Mouse (Mus musculus) neural tube, embryonic 14.5 days (tissue): Measurements from ENCODE around the gene Rfx4. TPM values are rescaled to one million over a fixed set of nuclear protein-coding genes. Genes with fewer than 3 reads are reported as not detected.

ENCODE experiments used
- ATAC-seq: fragments of 200-750 bp; cut with Nextera tagmentation; 2 replicates; pipeline ENCODE4 v1.8.0; 2017; ENCODE audit warnings: low read depth, mild to moderate bottlenecking, moderate TSS enrichment, moderate library complexity
- H3K27ac ChIP-seq: fragments of 300-500 bp; sonication (generic); 2 replicates; pipeline ENCODE4 v1.5.1; 2014; ENCODE audit warnings: low read depth, mild to moderate bottlenecking, control low read depth, low read length, moderate library complexity, mixed read lengths
- H3K27me3 ChIP-seq: fragments of 300-500 bp; sonication (generic); 2 replicates; pipeline ENCODE4 v1.6.1; 2014; ENCODE audit warnings: low read length; ENCODE audit not compliant: control insufficient read depth, insufficient read depth
- H3K36me3 ChIP-seq: fragments of 300-500 bp; sonication (generic); 2 replicates; pipeline ENCODE4 v1.6.1; 2014; ENCODE audit warnings: low read length, mixed read lengths; ENCODE audit not compliant: control insufficient read depth, insufficient read depth
- H3K4me1 ChIP-seq: fragments of 300-500 bp; sonication (generic); 2 replicates; pipeline ENCODE4 v1.6.1; 2014; ENCODE audit warnings: low read length; ENCODE audit not compliant: control insufficient read depth, insufficient read depth
- H3K4me2 ChIP-seq: fragments of 300-500 bp; sonication (generic); 2 replicates; pipeline ENCODE4 v1.6.1; 2014; ENCODE audit warnings: mild to moderate bottlenecking, low read depth, low read length, control low read depth
- H3K4me3 ChIP-seq: fragments of 300-500 bp; sonication (generic); 2 replicates; pipeline ENCODE4 v1.5.1; 2014; ENCODE audit warnings: low read depth, low read length, control low read depth, mixed read lengths
- H3K9ac ChIP-seq: fragments of 300-500 bp; sonication (generic); replicated peaks from 2 replicates; pipeline ENCODE4 v1.6.1; 2014; ENCODE audit warnings: low read depth, mild to moderate bottlenecking, control low read depth, low read length, mixed read lengths
- H3K9me3 ChIP-seq: fragments of 300-500 bp; sonication (generic); 2 replicates; pipeline ENCODE4 v1.6.1; 2016; ENCODE audit warnings: low read length; ENCODE audit not compliant: control insufficient read depth
- WGBS: fragments of 180-500 bp; shearing (Covaris S2); extraction: QIAGEN DNeasy Blood & Tissue Kit; methylation state at CpG from one replicate; pipeline ENCODE4 v1.1.7; 2014; 5-methylcytosine and 5-hydroxymethylcytosine counted together
- polyA plus RNA-seq: library from polyadenylated mRNA; unstranded; fragments of >200 nt; fragmentation: Nextera tagmentation; extraction: Ambion mirVana; gene quantifications from 2 replicates; pipeline ENCODE4 v1.2.1, GENCODE M21; 2014

Rfx4 gene
- polyA plus RNA-seq, 1 experiment from 2014 or later = 23.2 TPM

DNA sequence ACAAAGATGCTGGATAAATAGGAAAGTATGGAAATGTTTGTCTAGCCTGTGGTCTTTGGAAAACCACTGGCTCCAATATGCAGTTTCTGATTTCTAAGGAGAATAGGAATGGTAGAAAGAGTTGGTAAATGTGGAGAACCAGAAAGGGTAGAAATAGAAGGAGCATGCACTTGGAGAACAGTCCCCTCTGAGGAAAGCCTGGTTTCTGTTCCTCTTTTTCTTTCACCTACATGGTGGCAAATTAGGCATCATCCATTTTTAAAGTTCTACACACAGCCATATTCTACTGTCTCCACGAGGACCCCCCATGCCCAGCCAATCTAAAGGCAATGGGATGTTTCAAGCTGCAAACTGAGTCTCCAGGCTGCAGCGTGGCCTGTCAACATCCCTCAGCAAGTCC, 81.5 kb downstream of the Rfx4 start:
- no peaks in the 10 kb centered on the region for H3K36me3 ChIP-seq
- H3K9ac ChIP-seq = no peak overlapping the region
- H3K4me2 ChIP-seq = no peak overlapping the region
- no peak overlapping the region for H3K4me3 ChIP-seq
- 85% methylated on average over 2 of the region's 2 CpGs for WGBS
- H3K9me3 ChIP-seq = no peaks in the 10 kb centered on the region
- no peaks in the 10 kb centered on the region for H3K4me1 ChIP-seq
- ATAC-seq = no peak
- no peaks in the 10 kb centered on the region for H3K27me3 ChIP-seq
- H3K27ac ChIP-seq = no peak overlapping the region

DNA sequence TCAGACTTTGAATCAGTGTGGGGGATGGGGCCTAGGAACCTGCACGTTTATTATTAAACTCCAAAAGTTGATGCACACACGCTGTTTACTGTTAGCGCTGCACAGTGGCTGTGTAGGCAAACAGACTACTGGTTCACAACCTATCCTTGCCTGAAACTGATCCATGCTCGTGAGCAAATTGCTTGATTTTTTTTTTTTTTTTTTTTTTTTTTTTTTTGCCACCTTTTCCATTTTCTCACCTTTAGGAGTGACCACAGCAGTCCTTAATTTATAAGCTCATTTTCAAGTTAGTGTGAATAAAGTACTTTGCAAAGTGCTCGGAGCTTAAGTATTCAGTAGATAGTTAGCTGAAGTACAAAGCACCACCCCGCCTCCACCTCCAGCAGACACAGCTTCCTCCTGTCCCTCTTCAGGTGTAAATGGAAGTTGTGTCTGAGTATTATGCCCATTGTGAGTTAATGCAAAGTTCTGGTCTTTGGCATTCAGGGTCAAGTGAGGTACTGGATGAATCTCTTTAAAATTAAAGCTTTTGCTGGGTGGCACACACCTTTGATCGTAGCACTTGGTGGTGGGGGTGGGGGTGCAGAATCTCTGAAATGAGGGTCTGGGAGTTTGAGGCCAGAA, 83.1 kb downstream of the Rfx4 start:
- Histone ChIP-seq H3K4me1 (no peaks in the 10 kb centered on the region), H3K9me3 (no peaks in the 10 kb centered on the region), H3K9ac (no peak overlapping the region), H3K36me3 (no peaks in the 10 kb centered on the region), H3K4me3 (no peak overlapping the region), H3K27me3 (no peaks in the 10 kb centered on the region), H3K27ac (no peak overlapping the region), H3K4me2 (no peak overlapping the region)
- ATAC-seq = no peak
- 72% methylated on average over 7 of the region's 7 CpGs for WGBS

DNA sequence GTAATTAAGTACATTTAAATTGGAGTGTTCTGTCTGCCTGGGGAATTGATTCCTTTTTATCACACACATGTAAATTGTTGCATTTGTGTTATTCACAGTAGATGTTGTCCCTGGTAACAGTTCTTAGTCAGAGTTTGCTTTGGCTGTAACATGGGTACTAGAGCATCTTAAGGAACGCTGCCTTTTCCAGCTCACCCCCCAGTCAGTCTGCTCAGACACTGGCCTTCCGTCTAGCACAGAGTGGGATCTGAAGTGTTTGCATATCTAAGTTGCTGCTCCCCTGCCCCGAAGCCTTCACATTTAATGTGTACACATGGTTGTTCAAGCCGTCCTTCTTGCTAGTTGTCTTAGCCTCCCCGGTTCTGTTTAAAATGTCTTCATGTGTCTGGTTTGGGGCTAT, 90.8 kb downstream of the Rfx4 start:
- no peak overlapping the region for H3K9ac ChIP-seq
- no peaks in the 10 kb centered on the region for H3K9me3 ChIP-seq
- H3K4me2 ChIP-seq = no peak overlapping the region
- H3K4me1 ChIP-seq = peaks cover 3% of the 10 kb centered on the region; the same call in 1 of the 2 replicates
- WGBS = 69% methylated on average over 5 of the region's 5 CpGs
- H3K27ac ChIP-seq = no peak overlapping the region
- no peak for ATAC-seq
- no peak overlapping the region for H3K4me3 ChIP-seq
- H3K27me3 ChIP-seq = no peaks in the 10 kb centered on the region
- no peaks in the 10 kb centered on the region for H3K36me3 ChIP-seq

DNA sequence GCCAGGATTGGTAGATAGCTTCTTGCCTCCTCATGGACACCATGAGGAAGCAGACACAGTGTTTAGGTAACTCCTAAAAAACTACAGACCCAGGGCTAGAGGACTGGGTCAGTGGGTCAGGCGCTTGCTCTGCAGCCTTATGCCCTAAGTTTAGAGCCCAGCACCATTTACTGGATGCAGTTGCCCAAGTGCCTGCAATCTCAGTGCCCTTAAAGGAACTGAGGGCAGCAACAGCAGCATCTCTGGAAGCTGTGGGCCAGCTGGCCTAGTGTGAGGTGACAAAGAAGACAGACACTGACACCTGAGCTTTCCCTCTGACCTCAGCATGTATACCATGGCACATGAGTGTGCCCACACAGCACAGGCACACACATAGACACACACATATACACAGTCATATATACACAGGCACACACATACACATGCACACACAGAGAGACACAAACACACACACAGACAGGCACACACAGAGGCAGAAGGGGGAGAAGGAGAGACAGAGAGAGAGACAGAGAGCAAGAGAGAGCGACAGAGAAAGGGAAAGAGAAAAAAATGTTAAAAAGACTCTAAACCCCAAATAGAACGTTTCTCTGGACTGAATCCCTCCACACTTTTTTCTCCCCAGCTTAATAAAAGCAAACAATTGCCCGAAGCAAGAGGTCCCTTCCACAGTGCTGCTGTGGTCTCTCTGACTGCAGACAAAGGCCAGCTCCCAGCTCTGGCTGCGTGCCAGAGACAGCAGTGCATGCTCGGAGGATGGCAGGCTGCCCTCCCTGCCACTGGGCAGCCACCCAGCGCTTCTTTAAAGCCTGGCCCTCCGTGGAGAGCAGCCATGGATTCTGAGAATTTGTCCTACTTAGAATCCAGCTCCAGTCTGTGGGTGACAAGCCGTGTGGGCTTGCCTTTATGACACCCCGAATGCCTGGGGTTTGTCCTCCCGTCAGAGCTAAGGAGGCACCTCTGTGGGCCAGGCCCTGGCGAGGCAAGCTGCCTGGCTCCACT, 96.4 kb downstream of the Rfx4 start:
- no peaks in the 10 kb centered on the region for H3K9me3 ChIP-seq
- H3K27ac ChIP-seq = peak overlapping the region; percentile 78
- no peak overlapping the region; the same call in 1 of the 2 replicates for H3K9ac ChIP-seq
- H3K27me3 ChIP-seq = no peaks in the 10 kb centered on the region
- 34% methylated on average over 12 of the region's 12 CpGs for WGBS
- no peaks in the 10 kb centered on the region for H3K36me3 ChIP-seq
- peak; percentile 91 for ATAC-seq
- no peak overlapping the region for H3K4me3 ChIP-seq
- H3K4me1 ChIP-seq = peaks cover 10% of the 10 kb centered on the region; the same call in 1 of the 2 replicates
- H3K4me2 ChIP-seq = no peak overlapping the region

DNA sequence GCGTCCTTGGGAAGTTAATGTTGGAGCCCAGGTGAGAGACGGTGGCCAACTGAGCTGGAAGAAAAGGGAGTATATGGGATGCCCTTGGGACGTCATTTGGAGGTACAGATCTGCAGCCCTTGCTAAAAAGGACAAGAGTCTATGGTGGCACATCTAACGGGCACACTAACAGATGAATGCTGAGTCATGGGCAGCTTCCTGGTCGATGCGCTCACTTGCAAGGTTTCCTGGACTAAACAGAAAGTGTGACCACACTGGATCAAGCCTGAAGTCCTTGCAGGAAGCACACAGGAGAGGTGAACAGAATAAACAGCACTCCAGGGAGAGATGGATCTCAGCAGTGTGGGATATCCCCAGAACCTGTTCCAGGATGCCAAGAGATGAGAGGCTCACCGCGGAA, 98.2 kb downstream of the Rfx4 start:
- WGBS = 93% methylated on average over 8 of the region's 8 CpGs

DNA sequence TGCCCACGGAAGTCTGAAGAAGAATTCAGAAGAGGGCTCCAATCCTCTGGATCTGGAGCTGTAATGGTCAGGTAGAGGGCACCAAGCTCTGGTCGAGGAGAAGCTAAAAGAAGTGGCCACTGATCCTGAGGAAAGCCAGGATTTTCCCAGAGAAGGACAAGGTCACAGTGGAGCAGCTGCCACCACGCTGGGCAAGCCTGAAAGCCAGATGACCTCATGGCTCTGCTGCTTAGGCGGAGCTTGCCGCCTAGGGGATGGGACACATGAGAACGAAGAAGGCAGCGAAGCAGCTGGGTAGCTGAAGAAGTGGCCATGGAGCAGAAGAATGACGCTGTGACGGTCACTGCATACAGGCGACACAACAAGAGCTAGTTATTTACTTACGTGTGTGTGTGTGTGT, 99.6 kb downstream of the Rfx4 start:
- 86% methylated on average over 11 of the region's 11 CpGs for WGBS
- H3K4me1 ChIP-seq = peaks cover 17% of the 10 kb centered on the region; the same call in 1 of the 2 replicates
- no peak overlapping the region for H3K4me3 ChIP-seq

More for the DNA sequence above, 98.2 kb downstream of the Rfx4 start:
- Histone ChIP-seq H3K9me3 (no peaks in the 10 kb centered on the region), H3K4me1 (peaks cover 17% of the 10 kb centered on the region; the same call in 1 of the 2 replicates), H3K27me3 (no peaks in the 10 kb centered on the region), H3K4me2 (no peak overlapping the region), H3K36me3 (no peaks in the 10 kb centered on the region), H3K9ac (no peak overlapping the region), H3K4me3 (no peak overlapping the region), H3K27ac (no peak overlapping the region)
- no peak for ATAC-seq

DNA sequence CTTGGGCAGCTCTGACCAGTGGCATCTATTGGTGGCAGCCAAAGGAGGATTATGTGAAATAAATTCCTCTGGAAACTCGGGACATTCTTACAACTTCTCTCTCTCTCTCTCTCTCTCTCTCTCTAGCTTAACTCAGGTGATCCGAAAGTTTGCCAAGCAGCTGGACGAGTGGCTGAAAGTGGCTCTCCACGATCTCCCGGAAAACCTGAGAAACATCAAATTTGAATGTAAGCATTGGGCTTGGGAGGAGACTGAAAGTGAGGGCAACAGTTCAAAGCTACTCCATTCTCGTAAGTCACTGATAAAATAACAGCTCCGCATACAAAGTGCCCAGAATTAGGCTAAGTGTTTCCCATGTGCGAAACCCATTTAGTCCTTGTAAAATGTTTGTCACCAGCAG, 102.5 kb downstream of the Rfx4 start:
- H3K9me3 ChIP-seq = no peaks in the 10 kb centered on the region
- H3K27ac ChIP-seq = no peak overlapping the region
- H3K27me3 ChIP-seq = no peaks in the 10 kb centered on the region
- ATAC-seq = no peak
- H3K9ac ChIP-seq = no peak overlapping the region
- no peak overlapping the region for H3K4me2 ChIP-seq
- peaks cover 8% of the 10 kb centered on the region; the same call in 1 of the 2 replicates for H3K4me1 ChIP-seq
- no peak overlapping the region for H3K4me3 ChIP-seq
- 38% methylated on average over 8 of the region's 8 CpGs for WGBS
- no peaks in the 10 kb centered on the region for H3K36me3 ChIP-seq

More for the DNA sequence above, 99.6 kb downstream of the Rfx4 start:
- Histone ChIP-seq H3K27me3 (no peaks in the 10 kb centered on the region), H3K4me2 (no peak overlapping the region), H3K9ac (no peak overlapping the region), H3K36me3 (no peaks in the 10 kb centered on the region), H3K27ac (no peak overlapping the region), H3K9me3 (no peaks in the 10 kb centered on the region)
- no peak for ATAC-seq

DNA sequence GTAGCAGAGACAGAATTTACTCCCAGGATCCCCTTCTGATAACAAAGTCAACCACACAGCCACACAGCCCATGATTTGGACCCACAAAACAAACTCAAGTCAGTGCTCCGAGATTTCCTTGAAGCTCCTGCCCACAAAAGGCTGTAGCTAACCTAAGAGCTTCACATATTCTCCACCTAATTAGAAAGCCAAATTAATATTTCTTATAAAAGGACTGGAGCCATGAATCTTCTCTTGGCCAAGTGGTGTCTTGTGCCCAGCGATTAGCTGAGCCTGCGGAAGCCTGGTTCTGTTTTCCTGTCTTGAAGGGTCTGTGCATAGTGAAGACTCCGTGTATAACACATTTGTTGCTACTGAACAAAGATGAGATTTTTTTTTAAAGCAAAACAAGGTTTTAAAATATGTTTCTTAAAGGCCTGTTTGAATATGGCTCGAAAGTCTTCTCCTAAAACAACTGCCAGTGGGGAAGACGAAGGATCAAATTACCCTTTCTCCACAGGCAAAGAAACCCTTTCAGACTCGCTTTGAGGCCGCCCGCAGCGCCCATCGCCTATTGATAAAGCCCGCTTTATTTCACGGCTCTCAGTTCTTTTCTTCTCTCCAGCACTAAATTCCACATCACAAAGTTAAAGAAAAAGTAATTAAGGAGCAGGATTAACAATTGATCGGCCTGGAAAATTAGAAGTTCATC, 103.1 kb downstream of the Rfx4 start:
- Histone ChIP-seq H3K27ac (no peak overlapping the region), H3K9me3 (no peaks in the 10 kb centered on the region)
- WGBS = 6% methylated on average over 14 of the region's 14 CpGs

More for the DNA sequence above, 103.1 kb downstream of the Rfx4 start:
- H3K4me3 ChIP-seq = no peak overlapping the region
- H3K4me1 ChIP-seq = peaks cover 8% of the 10 kb centered on the region; the same call in 1 of the 2 replicates
- no peaks in the 10 kb centered on the region for H3K27me3 ChIP-seq
- peak overlapping the region; percentile 4; the same call in 1 of the 2 replicates for H3K4me2 ChIP-seq
- ATAC-seq = no peak
- no peaks in the 10 kb centered on the region for H3K36me3 ChIP-seq
- no peak overlapping the region for H3K9ac ChIP-seq
